Mouse (Mus musculus): ENCODE measurements around the gene Mdfic.
"Not testable (repeated sequence)": the region's sequence is repeated elsewhere in the genome, so short reads cannot be mapped to it uniquely, and the experiment has no call there.

The Mdfic gene

GRCm38 (mm10) chr6:15720461-15720817 is at the start of gene Mdfic:
Gene Mdfic, plus strand, starts transcription at chr6:15720661.
- no peak for DNase-seq (ENCODE audit: low spot score)

DNA sequence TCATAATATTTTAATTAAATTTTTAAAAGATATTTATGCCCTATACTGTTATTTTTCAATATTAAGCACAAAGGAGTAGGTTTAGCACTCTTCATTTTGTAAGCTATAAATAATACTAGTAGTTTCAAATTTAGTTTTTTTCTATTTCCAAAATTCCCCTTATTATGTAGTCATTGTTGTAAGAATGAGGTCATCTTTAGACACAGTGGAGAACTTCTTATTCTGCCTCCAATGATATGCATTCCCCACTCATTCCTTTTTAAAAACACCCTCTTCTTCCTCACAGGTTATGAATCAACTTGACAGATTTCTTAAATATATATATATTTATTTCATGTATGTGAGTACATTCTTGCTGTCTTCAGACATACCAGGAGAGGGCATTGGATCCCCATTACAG is 49.1 kb upstream of the Mdfic start:
- no peak for DNase-seq (ENCODE audit: low spot score)

DNA sequence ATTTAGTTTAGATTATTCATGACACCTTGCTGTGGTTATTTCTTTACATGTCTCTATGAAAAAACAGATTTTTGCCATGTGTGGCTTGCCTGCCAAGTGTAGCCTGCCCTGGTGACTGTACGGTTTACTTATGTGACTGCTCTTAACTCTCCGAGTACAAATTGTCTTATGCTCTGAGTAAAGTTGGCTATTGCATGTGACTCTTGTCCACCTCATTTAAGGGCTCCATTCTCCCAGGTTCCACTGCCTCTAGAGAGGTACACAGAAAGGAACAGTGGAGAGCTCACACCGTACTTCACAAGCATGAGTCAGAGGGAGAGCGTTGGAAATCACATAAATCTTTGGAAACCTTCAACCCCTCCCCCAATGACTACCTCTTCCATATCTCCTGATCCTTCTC is 10.4 kb upstream of the Mdfic start:
- DNase-seq (ENCODE audit: low spot score) = no peak

GRCm38 (mm10) chr6:15710706-15711105 is 9.8 kb upstream of the Mdfic start:
- no peak for DNase-seq (ENCODE audit: low spot score)

- DNase-seq (ENCODE audit: low spot score) = no peak
These were observed 7.5 kb upstream of the Mdfic start for GRCm38 (mm10) chr6:15712860-15713385.

GRCm38 (mm10) chr6:15714036-15714435 is 6.4 kb upstream of the Mdfic start:
- DNase-seq (ENCODE audit: low spot score) = not testable (repeated sequence)

- DNase-seq (ENCODE audit: low spot score) = no peak
These were observed 5.2 kb upstream of the Mdfic start for GRCm38 (mm10) chr6:15714996-15715844.

GRCm38 (mm10) chr6:15719919-15720318 is 542 bp upstream of the Mdfic start:
- DNase-seq (ENCODE audit: low spot score) = no peak

- DNase-seq (ENCODE audit: low spot score) = peak; percentile 14
These were observed 606 bp downstream of the Mdfic start for GRCm38 (mm10) chr6:15720818-15721715.

- DNase-seq (ENCODE audit: low spot score) = no peak
These were observed 1.2 kb downstream of the Mdfic start for GRCm38 (mm10) chr6:15721716-15722031.

- DNase-seq (ENCODE audit: low spot score) = not testable (repeated sequence)
These were observed 2.2 kb downstream of the Mdfic start for GRCm38 (mm10) chr6:15722631-15723030.

- DNase-seq (ENCODE audit: low spot score) = no peak
These were observed 3.8 kb downstream of the Mdfic start for GRCm38 (mm10) chr6:15724304-15724703.

DNA sequence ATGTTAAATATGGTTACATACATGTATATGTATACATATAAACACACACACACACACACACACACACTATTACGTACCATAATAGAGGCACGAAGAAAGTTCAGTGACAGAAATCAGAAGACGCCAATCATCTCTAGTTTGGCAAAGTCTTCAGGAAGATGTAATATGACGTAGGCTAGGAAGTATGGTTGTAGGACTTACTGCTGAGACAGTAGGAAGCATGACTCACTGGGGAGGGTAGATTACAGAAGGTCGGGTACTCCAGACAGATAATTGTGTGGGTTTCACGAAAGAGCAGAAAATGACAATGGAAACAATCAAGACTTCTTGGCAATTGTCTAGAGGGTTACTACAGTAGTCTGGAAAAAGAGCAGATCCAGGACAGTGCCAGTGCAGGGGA is 6.0 kb downstream of the Mdfic start:
- no peak for DNase-seq (ENCODE audit: low spot score)

- DNase-seq (ENCODE audit: low spot score) = no peak
These were observed 7.4 kb downstream of the Mdfic start for GRCm38 (mm10) chr6:15727681-15728410.

DNA sequence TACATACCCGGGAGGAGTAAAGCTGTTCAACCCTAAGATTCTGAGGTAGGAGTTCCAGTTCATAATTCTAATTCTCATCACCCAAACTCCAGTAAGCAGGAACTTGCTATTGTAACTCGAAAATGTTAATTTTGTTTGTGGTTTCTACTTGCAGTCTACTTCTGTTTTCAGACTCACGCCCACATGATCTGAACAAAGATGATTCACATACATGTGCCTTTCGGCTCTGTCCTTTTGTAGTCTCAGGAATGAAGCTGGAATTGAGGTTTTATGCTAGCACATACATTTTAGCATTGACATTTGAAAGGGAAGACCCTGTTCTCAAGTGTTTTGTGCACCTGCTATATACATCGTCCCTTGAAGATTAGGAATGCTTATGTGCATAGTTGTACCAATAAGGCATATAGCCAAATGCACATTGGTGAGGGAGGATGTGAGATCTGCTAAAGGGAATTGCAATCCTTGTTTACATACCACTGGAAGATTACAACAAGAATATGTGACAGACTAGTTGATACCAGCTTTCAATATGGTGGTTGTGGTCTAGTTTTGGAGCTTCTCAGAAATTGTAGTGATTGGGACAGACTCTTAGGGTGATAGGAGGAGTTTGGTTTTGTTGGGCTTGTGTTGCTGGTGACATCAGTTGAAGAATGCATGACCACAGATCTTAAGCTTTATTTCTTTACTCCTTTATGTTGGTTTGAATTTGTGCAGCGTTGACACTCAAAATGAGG is 8.6 kb downstream of the Mdfic start:
- no peak for DNase-seq (ENCODE audit: low spot score)

DNA sequence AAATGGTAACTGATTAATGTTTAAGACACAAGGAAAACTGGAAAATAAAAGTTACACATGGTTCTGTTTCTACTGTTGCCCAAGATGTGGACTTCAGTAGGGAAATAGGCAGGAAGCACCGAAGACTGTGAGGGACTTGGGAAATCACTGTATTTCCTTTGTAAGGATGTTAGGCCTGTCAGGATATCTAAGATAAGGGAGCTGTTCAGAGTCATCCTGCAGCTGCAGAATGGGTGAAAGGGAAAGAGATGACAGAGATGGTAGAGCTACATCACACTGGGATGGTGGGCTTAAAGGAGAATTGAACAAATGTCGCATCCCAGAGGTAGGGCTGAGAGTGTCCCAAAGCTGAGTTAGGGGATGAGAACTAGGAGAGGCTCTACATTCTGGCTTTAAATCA is 9.8 kb downstream of the Mdfic start:
- DNase-seq (ENCODE audit: low spot score) = no peak

DNA sequence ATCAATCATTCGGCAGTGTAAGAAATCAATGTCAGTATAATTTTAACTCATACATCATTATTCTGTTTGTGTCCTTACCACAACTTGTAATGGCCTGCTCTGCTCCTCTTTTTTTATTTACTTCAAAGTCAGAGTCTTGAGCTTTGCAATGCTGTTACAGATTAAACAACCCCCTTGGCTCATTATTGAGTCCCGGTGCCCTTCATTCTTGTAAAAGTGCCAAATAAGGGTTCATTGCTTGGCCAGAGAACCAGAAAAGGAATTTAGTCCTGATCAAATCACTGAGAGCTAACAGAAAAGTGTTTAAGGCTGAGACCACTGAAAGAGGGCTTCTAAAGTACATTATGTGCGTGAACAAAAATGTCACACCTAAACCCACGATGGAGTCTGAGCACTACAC is 10.2 kb downstream of the Mdfic start:
- no peak for DNase-seq (ENCODE audit: low spot score)

GRCm38 (mm10) chr6:15731452-15731851 is 11.0 kb downstream of the Mdfic start:
- DNase-seq (ENCODE audit: low spot score) = no peak

GRCm38 (mm10) chr6:15737312-15737911 is 17.0 kb downstream of the Mdfic start:
- DNase-seq (ENCODE audit: low spot score) = no peak

DNA sequence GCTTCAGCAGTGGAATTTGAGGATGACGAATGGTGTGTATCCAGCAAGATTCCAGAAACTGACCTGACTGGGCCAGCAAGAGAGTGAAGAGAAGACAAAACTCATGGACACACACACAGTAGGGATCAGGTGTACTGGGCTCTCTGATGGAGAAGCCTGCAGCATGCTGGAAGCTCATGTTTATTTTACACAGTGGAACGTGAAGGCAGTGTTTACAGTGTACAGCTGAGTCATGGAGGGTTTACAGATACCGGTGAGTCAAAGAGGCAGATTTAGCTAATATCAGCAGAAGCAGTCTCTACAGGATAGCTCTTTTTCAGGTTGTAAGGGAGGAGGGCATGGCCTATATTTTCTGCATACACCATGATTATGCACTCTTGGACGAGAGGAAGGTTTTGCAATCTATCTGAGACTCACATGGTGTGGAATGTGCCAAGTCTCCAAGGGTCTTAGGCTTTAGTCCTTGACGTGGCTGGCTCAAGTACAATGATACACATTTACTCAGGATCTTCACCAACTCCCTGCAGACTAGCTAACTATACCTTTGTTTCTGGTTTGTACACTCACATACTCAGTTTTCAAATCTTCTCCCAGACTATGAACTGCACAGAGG is 18.0 kb downstream of the Mdfic start:
- DNase-seq (ENCODE audit: low spot score) = no peak

GRCm38 (mm10) chr6:15739132-15739531 is 18.7 kb downstream of the Mdfic start:
- DNase-seq (ENCODE audit: low spot score) = no peak
